Mouse (Mus musculus): Measurements from ENCODE around the gene Zkscan5. TPM values are rescaled to one million over a fixed set of nuclear protein-coding genes. Genes with fewer than 3 reads are reported as not detected.

Gene Zkscan5
- polyA plus RNA-seq (2016; fragmentation: Nextera tagmentation; extraction: Ambion mirVana): 19.5 and 20.3 TPM in 2 replicates

DNA sequence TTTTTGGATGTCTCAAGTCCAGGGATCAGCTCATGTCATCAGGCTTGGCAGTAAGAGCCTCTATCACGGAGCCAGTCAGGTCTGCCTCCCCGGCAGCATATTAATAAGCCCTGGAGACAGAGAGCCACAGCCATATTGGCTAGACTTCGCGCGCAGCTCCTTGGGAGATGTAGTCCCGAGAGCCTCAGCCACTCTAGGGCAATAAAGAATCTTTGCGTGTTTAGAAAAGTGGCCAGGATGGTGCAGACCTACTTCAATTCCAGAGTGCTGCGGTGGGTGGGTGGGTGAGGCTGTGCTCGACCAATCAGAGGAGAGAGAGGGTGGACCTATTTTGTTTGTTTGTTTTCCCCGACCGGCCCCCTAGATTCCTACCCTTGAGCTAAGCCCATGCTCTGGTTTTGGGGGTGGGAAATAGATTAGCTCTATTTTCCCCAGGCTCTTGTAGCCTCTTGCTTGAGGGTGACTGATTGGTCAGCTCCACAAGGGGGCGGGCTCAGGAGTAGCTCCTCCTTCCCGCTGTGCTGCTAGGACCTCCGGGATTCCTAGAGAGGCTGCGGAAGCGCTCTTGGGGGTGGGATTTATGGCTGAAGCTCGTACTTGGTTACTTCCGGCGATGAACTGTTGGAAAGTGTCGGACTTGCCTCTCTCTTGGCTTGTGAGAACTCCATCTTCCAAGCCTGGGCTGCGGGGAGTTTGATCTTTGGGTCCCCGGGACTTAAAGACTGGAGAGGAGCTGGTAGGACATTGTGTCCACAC is at the start of gene Zkscan5:
Gene Zkscan5, plus strand, starts transcription at position 627 of the 756 bp plus-strand sequence.
- Histone ChIP-seq H3K27me3 (no peaks in the 10 kb centered on the region), H3K4me2 (replicated peaks) (peak within 1 kb of the TSS; percentile 58), H3K36me3 (peaks cover 14% of the 10 kb centered on the region), H3K4me1 (peaks cover 22% of the 10 kb centered on the region), H3K4me3 (peak within 1 kb of the TSS; percentile 62), H3K9me3 (no peaks in the 10 kb centered on the region), H3K9ac (peak within 1 kb of the TSS; percentile 66), H3K27ac (peak within 1 kb of the TSS; percentile 86)
- WGBS: under 1% methylated on average over 22 of the region's 22 CpGs
- peak; percentile 96 for ATAC-seq (ENCODE audit: insufficient number of reproducible peaks, insufficient read depth, low FRiP score, low TSS enrichment)

DNA sequence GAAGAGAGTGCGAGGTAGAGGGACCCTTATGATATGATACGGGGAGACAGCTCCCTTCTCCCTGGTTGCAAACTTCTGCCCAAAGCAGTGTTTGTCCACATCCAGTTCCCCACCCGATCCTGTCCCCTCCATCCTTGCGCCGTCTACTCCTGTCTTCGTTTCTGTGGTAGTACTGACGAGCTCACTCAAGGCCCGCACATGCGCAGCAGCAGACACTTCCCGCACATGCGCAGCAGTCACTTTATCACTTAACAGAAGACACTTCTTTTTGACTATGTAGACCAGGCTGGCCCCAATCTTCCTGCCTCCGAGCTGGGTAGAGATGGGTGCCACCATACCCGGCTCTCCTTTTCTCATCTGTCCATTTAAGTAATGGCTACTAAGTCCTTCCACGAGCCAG is 43.0 kb upstream of the Zkscan5 start:
- Histone ChIP-seq H3K9ac (no peak overlapping the region), H3K36me3 (peaks cover 63% of the 10 kb centered on the region), H3K4me2 (replicated peaks) (no peak overlapping the region), H3K9me3 (no peaks in the 10 kb centered on the region), H3K27me3 (no peaks in the 10 kb centered on the region), H3K27ac (no peak overlapping the region), H3K4me3 (no peak overlapping the region), H3K4me1 (peaks cover 9% of the 10 kb centered on the region)
- no peak for ATAC-seq (ENCODE audit: insufficient number of reproducible peaks, insufficient read depth, low FRiP score, low TSS enrichment)
- WGBS: 97% methylated on average over 14 of the region's 14 CpGs

DNA sequence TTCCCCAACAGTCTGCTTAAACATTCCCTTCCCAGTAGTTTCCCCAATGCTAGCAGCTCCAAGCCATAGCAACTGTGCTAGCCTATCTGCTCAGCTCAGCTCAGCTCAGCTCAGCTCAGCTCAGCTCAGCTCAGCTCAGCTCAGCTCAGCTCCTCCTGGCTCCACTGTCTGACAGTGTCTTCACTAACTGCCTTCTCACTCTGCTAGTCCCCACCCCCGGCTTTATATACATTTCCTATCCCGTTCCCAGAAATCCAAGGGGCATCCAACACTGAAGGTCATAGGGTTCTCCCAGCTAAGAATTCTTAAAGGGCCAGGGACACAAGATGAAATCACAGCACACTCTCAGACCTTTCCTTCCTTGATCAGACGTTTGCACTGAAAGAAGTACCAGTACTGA is 39.7 kb upstream of the Zkscan5 start:
- Histone ChIP-seq H3K4me2 (replicated peaks) (no peak overlapping the region), H3K4me3 (no peak overlapping the region), H3K27ac (no peak overlapping the region), H3K9me3 (no peaks in the 10 kb centered on the region), H3K36me3 (peaks cover 38% of the 10 kb centered on the region), H3K9ac (0 out of 2 replicates have a peak overlapping the region, but pooled peaks have one; percentile 19), H3K27me3 (no peaks in the 10 kb centered on the region), H3K4me1 (peaks cover 21% of the 10 kb centered on the region)
- 73% methylated on average over 3 of the region's 3 CpGs for WGBS
- no peak for ATAC-seq (ENCODE audit: insufficient number of reproducible peaks, insufficient read depth, low FRiP score, low TSS enrichment)

- Histone ChIP-seq H3K9me3 (no peaks in the 10 kb centered on the region), H3K9ac (0 out of 2 replicates have a peak overlapping the region, but pooled peaks have one; percentile 19), H3K36me3 (peaks cover 35% of the 10 kb centered on the region), H3K27me3 (no peaks in the 10 kb centered on the region), H3K4me1 (peaks cover 21% of the 10 kb centered on the region), H3K27ac (no peak overlapping the region), H3K4me2 (replicated peaks) (no peak overlapping the region), H3K4me3 (no peak overlapping the region)
- WGBS: 80% methylated on average over 15 of the region's 15 CpGs
- ATAC-seq (ENCODE audit: insufficient number of reproducible peaks, insufficient read depth, low FRiP score, low TSS enrichment): no peak
Measured at GRCm38 (mm10) chr5:145165184-145165583, 39.2 kb upstream of the Zkscan5 start.

DNA sequence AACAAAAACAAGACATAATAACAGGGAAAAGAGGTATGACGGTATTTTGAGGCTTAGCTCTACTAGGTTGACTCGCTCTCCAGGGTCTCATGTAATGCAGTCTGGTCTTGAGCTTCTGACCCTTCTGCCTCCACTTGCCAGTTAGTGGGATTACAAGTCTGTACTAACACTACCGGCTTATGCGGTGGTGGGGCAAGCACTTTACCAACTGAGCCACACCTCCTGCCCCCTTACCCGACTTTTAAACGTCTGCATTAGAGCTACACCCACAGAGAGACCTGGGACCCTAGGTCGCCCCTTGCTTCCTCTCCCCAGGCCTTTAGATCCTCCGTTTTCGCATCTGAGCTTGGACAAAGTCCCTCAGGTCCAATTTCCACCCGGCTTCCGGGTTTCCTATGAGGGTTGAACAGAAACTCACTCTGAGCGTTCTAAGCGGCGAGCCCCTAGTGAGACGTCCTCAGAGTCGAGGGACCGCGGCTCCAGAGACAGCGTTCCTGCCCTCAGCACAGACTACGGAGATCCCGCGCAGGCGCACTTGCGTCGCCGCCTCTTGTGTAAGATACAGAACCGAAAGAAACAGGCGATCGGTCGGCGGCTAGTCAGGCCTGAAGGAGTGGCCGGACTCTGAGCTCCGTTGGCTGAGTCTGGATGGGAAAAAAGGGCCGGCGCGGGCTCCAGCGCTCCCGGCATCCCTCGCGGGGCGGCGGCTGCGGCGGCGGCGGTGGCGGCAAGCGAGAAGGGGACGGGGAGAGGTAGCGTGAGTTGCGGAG is 37.6 kb upstream of the Zkscan5 start, which contains the start of the genes Ptcd1 and Cpsf4:
Gene Ptcd1, minus strand, starts transcription at position 573 of the 770 bp plus-strand sequence.
Gene Cpsf4, plus strand, starts transcription at position 678 of the 770 bp plus-strand sequence.
- peak; percentile 89 for ATAC-seq (ENCODE audit: insufficient number of reproducible peaks, insufficient read depth, low FRiP score, low TSS enrichment)
- WGBS: under 1% methylated on average over 51 of the region's 51 CpGs
- Histone ChIP-seq H3K4me3 (peak within 1 kb of the TSS; percentile 91), H3K4me2 (replicated peaks) (peak within 1 kb of the TSS; percentile 93), H3K9me3 (no peaks in the 10 kb centered on the region), H3K27me3 (no peaks in the 10 kb centered on the region), H3K4me1 (peaks cover 21% of the 10 kb centered on the region), H3K9ac (peak within 1 kb of the TSS; percentile 94), H3K36me3 (peaks cover 37% of the 10 kb centered on the region), H3K27ac (peak within 1 kb of the TSS; percentile 83)

GRCm38 (mm10) chr5:145167306-145167661 is 37.1 kb upstream of the Zkscan5 start:
- Histone ChIP-seq H3K9me3 (no peaks in the 10 kb centered on the region), H3K36me3 (peaks cover 38% of the 10 kb centered on the region)
- WGBS: 0% methylated on average over 22 of the region's 28 CpGs

DNA sequence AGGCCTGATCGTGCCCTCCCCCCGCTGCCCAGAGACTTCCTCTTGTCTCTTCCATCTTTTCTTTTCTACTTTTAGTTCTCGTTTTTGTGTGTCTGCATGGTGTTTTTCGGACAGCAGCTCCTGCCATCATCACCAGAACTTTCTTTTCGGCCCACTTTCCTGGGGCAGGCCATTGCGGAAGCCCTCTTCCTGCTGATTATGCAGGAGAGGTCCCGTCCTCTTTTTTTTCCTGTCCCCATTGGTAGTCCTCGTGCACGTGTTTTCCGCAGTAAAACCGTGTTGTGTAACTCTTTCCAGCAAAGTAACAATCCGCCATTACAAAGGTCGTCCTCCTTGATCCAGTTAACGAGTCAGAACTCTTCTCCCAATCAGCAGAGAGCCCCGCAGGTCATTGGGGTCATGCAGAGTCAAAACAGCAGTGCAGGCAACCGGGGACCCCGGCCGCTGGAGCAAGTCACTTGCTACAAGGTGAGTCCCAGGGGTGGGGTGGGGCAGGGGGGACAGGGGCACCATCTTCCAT is 25.8 kb upstream of the Zkscan5 start:
- Histone ChIP-seq H3K9ac (no peak overlapping the region), H3K36me3 (peaks cover 99% of the 10 kb centered on the region), H3K27ac (no peak overlapping the region), H3K27me3 (no peaks in the 10 kb centered on the region), H3K4me3 (no peak overlapping the region), H3K4me1 (no peaks in the 10 kb centered on the region), H3K9me3 (no peaks in the 10 kb centered on the region), H3K4me2 (replicated peaks) (no peak overlapping the region)
- ATAC-seq (ENCODE audit: insufficient number of reproducible peaks, insufficient read depth, low FRiP score, low TSS enrichment): no peak
- WGBS: 83% methylated on average over 18 of the region's 18 CpGs

More at GRCm38 (mm10) chr5:145167306-145167661, 37.1 kb upstream of the Zkscan5 start:
- ATAC-seq (ENCODE audit: insufficient number of reproducible peaks, insufficient read depth, low FRiP score, low TSS enrichment): peak; percentile 53; the same call in 1 of the 2 replicates
- peak overlapping the region; percentile 91 for H3K4me3 ChIP-seq
- H3K4me2 ChIP-seq (replicated peaks): peak overlapping the region; percentile 93
- peaks cover 21% of the 10 kb centered on the region for H3K4me1 ChIP-seq
- H3K9ac ChIP-seq: peak overlapping the region; percentile 94
- H3K27ac ChIP-seq: peak overlapping the region; percentile 83
- H3K27me3 ChIP-seq: no peaks in the 10 kb centered on the region

DNA sequence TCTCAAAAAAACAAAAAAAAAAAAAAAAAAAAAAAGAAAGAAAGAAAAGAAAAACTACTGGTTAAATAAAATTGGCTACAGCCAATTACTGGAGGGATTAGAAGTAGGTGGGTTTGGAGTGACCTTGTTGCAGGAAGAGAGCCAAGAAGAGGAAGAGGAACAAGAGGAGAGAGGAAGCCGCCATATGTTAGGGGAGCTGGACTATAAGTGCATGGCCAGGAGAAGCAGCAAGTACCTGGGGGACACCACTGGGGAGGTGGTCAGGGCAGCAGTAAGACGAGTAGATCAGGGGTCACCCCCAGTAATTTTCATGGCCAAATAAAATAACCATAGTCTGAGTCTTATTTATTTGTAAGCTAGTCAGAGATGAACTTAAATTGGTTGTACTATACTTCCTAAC is 19.1 kb upstream of the Zkscan5 start:
- H3K4me2 ChIP-seq (replicated peaks): no peak overlapping the region
- ATAC-seq (ENCODE audit: insufficient number of reproducible peaks, insufficient read depth, low FRiP score, low TSS enrichment): no peak
- no peaks in the 10 kb centered on the region for H3K9me3 ChIP-seq
- H3K36me3 ChIP-seq: peaks cover 80% of the 10 kb centered on the region
- H3K4me3 ChIP-seq: no peak overlapping the region
- H3K4me1 ChIP-seq: peaks cover 11% of the 10 kb centered on the region
- no peak overlapping the region for H3K9ac ChIP-seq
- WGBS: 90% methylated on average over 2 of the region's 2 CpGs
- H3K27me3 ChIP-seq: no peaks in the 10 kb centered on the region
- H3K27ac ChIP-seq: no peak overlapping the region

GRCm38 (mm10) chr5:145189416-145189815 is 14.9 kb upstream of the Zkscan5 start:
- Histone ChIP-seq H3K4me1 (peaks cover 21% of the 10 kb centered on the region), H3K36me3 (peaks cover 41% of the 10 kb centered on the region), H3K27ac (no peak overlapping the region), H3K9ac (no peak overlapping the region), H3K9me3 (no peaks in the 10 kb centered on the region), H3K27me3 (no peaks in the 10 kb centered on the region), H3K4me2 (replicated peaks) (peak overlapping the region; percentile 66; the same call in 1 of the 2 replicates), H3K4me3 (no peak overlapping the region)
- no peak for ATAC-seq (ENCODE audit: insufficient number of reproducible peaks, insufficient read depth, low FRiP score, low TSS enrichment)
- WGBS: 96% methylated on average over 6 of the region's 6 CpGs

DNA sequence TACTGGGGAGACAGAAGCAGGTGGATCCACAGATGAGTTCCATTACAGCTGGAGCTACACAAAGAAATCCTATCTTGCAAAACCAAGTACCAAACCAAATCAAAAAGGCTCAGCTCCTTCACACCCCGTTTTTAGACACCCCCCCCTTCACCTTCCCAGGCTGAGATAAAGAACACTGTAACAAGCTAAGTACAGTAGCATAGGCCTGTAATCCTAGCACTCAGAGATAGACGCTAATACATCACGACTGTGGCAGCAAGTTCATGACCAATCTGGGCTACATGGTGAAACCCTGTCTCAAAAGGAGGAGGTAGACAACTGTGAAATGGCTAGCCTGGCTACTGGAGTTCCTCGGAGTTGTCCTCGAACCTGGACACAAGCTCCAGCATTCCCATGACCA is 14.0 kb upstream of the Zkscan5 start:
- H3K4me3 ChIP-seq: peak overlapping the region; percentile 89
- H3K4me1 ChIP-seq: peaks cover 21% of the 10 kb centered on the region
- H3K27me3 ChIP-seq: no peaks in the 10 kb centered on the region
- no peaks in the 10 kb centered on the region for H3K9me3 ChIP-seq
- H3K36me3 ChIP-seq: peaks cover 43% of the 10 kb centered on the region
- no peak for ATAC-seq (ENCODE audit: insufficient number of reproducible peaks, insufficient read depth, low FRiP score, low TSS enrichment)
- H3K27ac ChIP-seq: no peak overlapping the region
- peak overlapping the region; percentile 66 for H3K4me2 ChIP-seq (replicated peaks)
- 58% methylated on average over 5 of the region's 5 CpGs for WGBS
- peak overlapping the region; percentile 95 for H3K9ac ChIP-seq

DNA sequence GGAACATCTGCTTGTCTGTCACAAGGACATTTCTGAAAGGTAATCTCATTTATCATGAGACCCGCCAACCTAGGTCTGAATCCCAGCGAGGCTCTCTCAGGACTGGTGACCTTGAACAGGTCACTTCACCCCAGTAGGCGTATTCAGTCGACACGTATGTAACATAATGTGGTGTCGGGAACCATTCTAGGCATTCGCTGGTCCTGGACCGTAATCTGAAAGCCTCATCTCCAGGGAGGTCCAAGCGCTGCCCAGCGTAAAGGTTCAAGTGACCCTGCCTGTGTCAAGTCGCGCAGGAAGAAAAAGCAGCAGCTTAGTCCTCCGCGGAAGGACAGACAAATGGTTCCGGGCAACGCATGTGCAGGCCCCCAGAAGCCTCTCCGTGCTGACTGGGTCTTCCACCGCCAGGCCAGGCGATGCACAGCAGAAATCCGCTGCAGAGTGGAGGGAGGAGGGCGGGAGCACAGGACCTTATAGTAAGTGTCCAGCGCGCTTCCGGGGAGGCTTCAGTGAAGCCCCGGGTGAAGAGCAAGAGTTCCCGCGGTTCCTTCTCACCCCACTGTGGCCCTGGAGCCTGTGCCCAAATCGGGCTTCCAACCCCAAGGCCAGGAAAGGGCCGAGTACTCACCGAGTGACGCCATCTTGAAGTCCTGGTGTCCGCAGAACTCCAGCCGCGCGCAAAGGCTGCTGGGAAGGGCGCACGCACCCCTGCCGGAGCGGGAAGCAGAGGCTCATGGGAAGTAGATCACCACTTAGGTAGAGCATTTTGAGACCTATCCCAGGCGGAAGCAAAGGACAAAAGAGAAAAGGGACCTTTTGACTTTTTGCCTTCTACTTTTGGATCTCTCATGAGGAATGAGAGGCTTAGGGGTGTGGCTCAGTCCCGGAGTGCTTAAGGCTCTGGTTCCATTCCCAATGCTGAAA is 13.2 kb upstream of the Zkscan5 start:
- H3K4me1 ChIP-seq: peaks cover 21% of the 10 kb centered on the region
- H3K4me2 ChIP-seq (replicated peaks): peak overlapping the region; percentile 66
- peak overlapping the region; percentile 95 for H3K9ac ChIP-seq
- 1% methylated on average over 41 of the region's 41 CpGs for WGBS
- no peaks in the 10 kb centered on the region for H3K9me3 ChIP-seq
- peak overlapping the region; percentile 89 for H3K4me3 ChIP-seq
- H3K27me3 ChIP-seq: no peaks in the 10 kb centered on the region
- peak overlapping the region; percentile 85 for H3K27ac ChIP-seq
- peaks cover 43% of the 10 kb centered on the region for H3K36me3 ChIP-seq
- peak; percentile 77 for ATAC-seq (ENCODE audit: insufficient number of reproducible peaks, insufficient read depth, low FRiP score, low TSS enrichment)
